Mouse (Mus musculus) ES-E14 (cell line): ENCODE measurements around the gene 1110004F10Rik.

Experiments
- CHD2 ChIP-seq: IDR thresholded peaks from 2 replicates; pipeline ENCODE4 v1.6.1; 2014; ENCODE audit warnings: mild to moderate bottlenecking, low read depth, low read length, inconsistent platforms
- ZNF384 ChIP-seq: IDR thresholded peaks from 2 replicates; pipeline ENCODE4 v1.6.1; 2012; ENCODE audit warnings: low read depth, low read length, inconsistent platforms

GRCm38 (mm10) chr7:116145030-116145429, 105.8 kb downstream of the 1110004F10Rik start:
- TF ChIP-seq CHD2 (no peak), ZNF384 (no peak)
